ENCODE assay signal across 16 mouse cellular contexts in the genomic region with DNA sequence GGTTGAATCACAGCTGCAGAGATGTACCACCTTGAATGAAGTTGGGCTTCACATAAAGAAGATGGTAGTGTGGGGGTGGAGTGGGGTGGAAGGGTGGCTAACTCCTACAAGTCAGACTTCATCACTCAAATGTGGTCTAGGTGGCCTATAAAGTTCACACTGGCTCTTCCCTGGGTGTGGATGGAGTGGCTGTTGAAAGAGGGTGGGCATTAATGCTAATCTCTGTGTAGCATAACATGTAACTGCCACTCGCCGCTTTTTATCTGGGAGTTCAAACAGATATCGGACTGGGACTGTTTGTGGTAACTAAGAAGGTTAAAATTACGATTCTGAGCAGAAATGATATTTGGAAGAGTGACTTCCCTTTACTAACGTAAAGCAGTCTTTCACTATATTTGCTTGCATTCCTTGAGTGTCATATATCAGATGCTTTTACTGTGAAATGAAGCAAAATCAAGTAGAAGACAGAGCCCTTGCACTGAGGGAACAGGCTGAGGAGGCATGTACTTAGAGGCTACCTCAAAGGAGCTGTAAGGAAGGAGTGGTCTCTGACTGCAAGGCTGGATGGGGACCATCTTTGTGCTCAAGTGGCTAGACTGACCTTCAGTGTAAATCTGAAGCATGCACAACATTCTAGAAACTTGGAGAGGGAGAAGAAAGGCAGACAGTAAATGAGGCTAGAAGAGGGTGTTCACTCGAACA. TPM values are rescaled to one million over a fixed set of nuclear protein-coding genes. Genes with fewer than 3 reads are reported as not detected.
DNase-seq lines count a peak whose midpoint lies in the region; ATAC-seq lines count a peak whose summit lies in the region.
"Had no signal": no experiment of that assay in that cellular context is flagged by ENCODE, and none has a peak within 500 bp of the region (broad histone marks: within the 10 kb centered on the region; RNA-seq: fewer than 3 reads in every experiment).

No protein-coding gene starts in this region.

- no peak for DNase-seq in heart, adult 11 months
- DNase-seq in MEL-GATA-1-ER (ENCODE audit: extremely low read depth, low read depth) = peak; percentile 98
- DNase-seq in embryonic facial prominence, embryonic 14.5 days (ENCODE audit: low spot score) = no peak
- DNase-seq in kidney, adult 18-20 months = no peak
- no peak for DNase-seq in urinary bladder, adult 2 months (ENCODE audit: low spot score)
- DNase-seq: cerebellum, postnatal 10 days; layer of hippocampus, adult 9-11 months; lung, postnatal 14 days; midbrain, embryonic 14.5 days; thymus, postnatal 14 days had no signal

- no peak overlapping the region for H3K4me2 ChIP-seq in heart, embryonic 15.5 days
- no peak overlapping the region for H3K4me2 ChIP-seq in embryonic facial prominence, embryonic 14.5 days (ENCODE audit: low read depth, low read length)
- H3K4me2 ChIP-seq in liver, embryonic 16.5 days (ENCODE audit: low read depth, low read length) = peak overlapping the region; percentile 46
- H3K4me2 ChIP-seq in hindbrain, embryonic 13.5 days = no peak overlapping the region
- H3K4me2 ChIP-seq: kidney, embryonic 15.5 days; limb, embryonic 12.5 days had no signal

- no peak overlapping the region for H3K9ac ChIP-seq in heart, embryonic 15.5 days
- H3K9ac ChIP-seq in embryonic facial prominence, embryonic 14.5 days (ENCODE audit: low read depth, low read length) = no peak overlapping the region
- H3K9ac ChIP-seq in liver, embryonic 16.5 days (ENCODE audit: low read depth, low read length) = peak overlapping the region; percentile 29
- H3K9ac ChIP-seq in hindbrain, embryonic 13.5 days = no peak overlapping the region
- H3K9ac ChIP-seq: kidney, embryonic 15.5 days; limb, embryonic 12.5 days had no signal

- H3K27me3 ChIP-seq in heart, embryonic 15.5 days = no peaks in the 10 kb centered on the region
- no peaks in the 10 kb centered on the region for H3K27me3 ChIP-seq in embryonic facial prominence, embryonic 14.5 days (replicated peaks; ENCODE audit: control insufficient read depth, insufficient read depth, low read length)
- H3K27me3 ChIP-seq in liver, embryonic 16.5 days (ENCODE audit: control insufficient read depth, insufficient read depth, low read depth, low read length) = no peaks in the 10 kb centered on the region
- H3K27me3 ChIP-seq in hindbrain, embryonic 13.5 days = no peaks in the 10 kb centered on the region
- H3K27me3 ChIP-seq: kidney, embryonic 15.5 days; limb, embryonic 12.5 days had no signal

- WGBS in heart, embryonic 15.5 days = 26% methylated on average over 6 of the region's 6 CpGs
- WGBS in embryonic facial prominence, embryonic 14.5 days = 59% methylated on average over 6 of the region's 6 CpGs
- 23% methylated on average over 6 of the region's 6 CpGs for WGBS in liver, embryonic 16.5 days (ENCODE audit: insufficient replicate concordance)
- 89% methylated on average over 6 of the region's 6 CpGs for WGBS in hindbrain, embryonic 13.5 days

- H3K4me3 ChIP-seq in heart, embryonic 15.5 days = no peak overlapping the region
- no peak overlapping the region for H3K4me3 ChIP-seq in embryonic facial prominence, embryonic 14.5 days (ENCODE audit: low read depth, low read length)
- H3K4me3 ChIP-seq in liver, embryonic 16.5 days (ENCODE audit: low read depth, low read length) = no peak overlapping the region
- H3K4me3 ChIP-seq in hindbrain, embryonic 13.5 days = no peak overlapping the region
- H3K4me3 ChIP-seq: kidney, embryonic 15.5 days; limb, embryonic 12.5 days had no signal

- no peak for ATAC-seq in heart, embryonic 15.5 days (replicated peaks; ENCODE audit: insufficient number of reproducible peaks, insufficient read depth, low FRiP score, low read depth)
- ATAC-seq in embryonic facial prominence, embryonic 14.5 days (ENCODE audit: low read depth) = 0 out of 2 replicates have a peak, but pooled peaks have one; percentile 42
- peak; percentile 91 for ATAC-seq in liver, embryonic 16.5 days (ENCODE audit: low read depth)
- no peak for ATAC-seq in hindbrain, embryonic 13.5 days (ENCODE audit: low FRiP score)
- ATAC-seq: hindbrain, embryonic 16.5 days had no signal

- no peaks in the 10 kb centered on the region for H3K9me3 ChIP-seq in heart, embryonic 15.5 days (replicated peaks)
- no peaks in the 10 kb centered on the region for H3K9me3 ChIP-seq in embryonic facial prominence, embryonic 14.5 days (ENCODE audit: control insufficient read depth, low read length)
- H3K9me3 ChIP-seq in liver, embryonic 16.5 days (replicated peaks; ENCODE audit: control insufficient read depth, low read length) = peaks cover 3% of the 10 kb centered on the region; the same call in 1 of the 2 replicates
- H3K9me3 ChIP-seq in hindbrain, embryonic 13.5 days = no peaks in the 10 kb centered on the region
- H3K9me3 ChIP-seq: limb, embryonic 12.5 days had no signal

- H3K27ac ChIP-seq in heart, embryonic 15.5 days = peak overlapping the region; percentile 38; the same call in 1 of the 2 replicates
- peak overlapping the region; percentile 48 for H3K27ac ChIP-seq in embryonic facial prominence, embryonic 14.5 days (replicated peaks; ENCODE audit: low read depth, low read length)
- H3K27ac ChIP-seq in liver, embryonic 16.5 days (ENCODE audit: low read length) = peak overlapping the region; percentile 88
- H3K27ac ChIP-seq in hindbrain, embryonic 13.5 days = no peak overlapping the region
- H3K27ac ChIP-seq: kidney, embryonic 15.5 days; limb, embryonic 12.5 days had no signal

- H3K4me1 ChIP-seq in heart, embryonic 15.5 days (replicated peaks) = peaks cover 55% of the 10 kb centered on the region
- peaks cover 10% of the 10 kb centered on the region; the same call in 1 of the 2 replicates for H3K4me1 ChIP-seq in embryonic facial prominence, embryonic 14.5 days (ENCODE audit: control insufficient read depth, insufficient read depth, low read length)
- H3K4me1 ChIP-seq in liver, embryonic 16.5 days (ENCODE audit: control insufficient read depth, low read depth, low read length) = peaks cover 61% of the 10 kb centered on the region
- H3K4me1 ChIP-seq in hindbrain, embryonic 13.5 days (replicated peaks) = peaks cover 45% of the 10 kb centered on the region
- H3K4me1 ChIP-seq: kidney, embryonic 15.5 days had no signal

- no peaks in the 10 kb centered on the region for H3K36me3 ChIP-seq in heart, embryonic 15.5 days
- no peaks in the 10 kb centered on the region for H3K36me3 ChIP-seq in embryonic facial prominence, embryonic 14.5 days (ENCODE audit: control insufficient read depth, insufficient read depth, low read length)
- peaks cover 6% of the 10 kb centered on the region for H3K36me3 ChIP-seq in liver, embryonic 16.5 days (ENCODE audit: control insufficient read depth, insufficient read depth)
- no peaks in the 10 kb centered on the region for H3K36me3 ChIP-seq in hindbrain, embryonic 13.5 days
- H3K36me3 ChIP-seq: kidney, embryonic 15.5 days had no signal

RNA-seq across cellular contexts. Expression of gene Bcl11a, which starts 58.4 kb away (rescaled TPM):
- polyA plus RNA-seq in heart, embryonic 15.5 days (2015; fragmentation: Nextera tagmentation; extraction: Ambion mirVana) = 14.0 and 15.5 TPM in 2 replicates
- 26.4 and 30.1 TPM in 2 replicates for polyA plus RNA-seq in embryonic facial prominence, embryonic 14.5 days (2014; fragmentation: Nextera tagmentation; extraction: Ambion mirVana)
- polyA plus RNA-seq in liver, embryonic 16.5 days (2015; fragmentation: Nextera tagmentation; extraction: Ambion mirVana) = 17.7 and 20.9 TPM in 2 replicates
- 116 and 129 TPM in 2 replicates for polyA plus RNA-seq in hindbrain, embryonic 13.5 days (2015; fragmentation: Nextera tagmentation; extraction: Ambion mirVana)
- polyA plus RNA-seq in urinary bladder, adult 2 months (2012; rRNA removed) = 1.3 and 2.4 TPM in 2 replicates

Comparison
In these comparisons a context has a peak if more than half of its experiments do, and no peak if none do; other contexts are left out.
1. ATAC-seq: peak in embryonic facial prominence, embryonic 14.5 days (single experiment) and liver, embryonic 16.5 days (single experiment); none in heart, embryonic 15.5 days (single experiment) and hindbrain, embryonic 13.5 days (single experiment).